Mouse (Mus musculus): ENCODE results near the gene Tsc2. TPM values are rescaled to one million over a fixed set of nuclear protein-coding genes. Genes with fewer than 3 reads are reported as not detected.

Tsc2 gene
- polyA plus RNA-seq, 1 experiment from 2014 or later = 69.2 TPM

- H3K36me3 ChIP-seq (ENCODE audit: control insufficient read depth, insufficient read depth, low read length) = peaks cover 52% of the 10 kb centered on the region
- H3K4me2 ChIP-seq (ENCODE audit: low read depth) = no peak overlapping the region
- ATAC-seq (ENCODE audit: insufficient read depth, low FRiP score, low TSS enrichment) = 0 out of 2 replicates have a peak, but pooled peaks have one; percentile 20
- WGBS = 82% methylated on average over 17 of the region's 17 CpGs
- no peaks in the 10 kb centered on the region for H3K4me1 ChIP-seq (ENCODE audit: control insufficient read depth, insufficient read depth, low read length)
- H3K27me3 ChIP-seq (ENCODE audit: control insufficient read depth, insufficient read depth, low read length) = no peaks in the 10 kb centered on the region
- H3K4me3 ChIP-seq (ENCODE audit: low read depth, low read length) = no peak overlapping the region
- H3K9me3 ChIP-seq (ENCODE audit: control insufficient read depth, low read length) = no peaks in the 10 kb centered on the region
- H3K9ac ChIP-seq (ENCODE audit: low read length) = no peak overlapping the region
- no peak for DNase-seq (ENCODE audit: low spot score)
- H3K27ac ChIP-seq (ENCODE audit: low read depth, low read length) = no peak overlapping the region
Measured at GRCm38 (mm10) chr17:24595126-24596072, 37.0 kb downstream of the Tsc2 start.

- Histone ChIP-seq H3K36me3 (ENCODE audit: control insufficient read depth, insufficient read depth, low read length) (peaks cover 46% of the 10 kb centered on the region), H3K27me3 (ENCODE audit: control insufficient read depth, insufficient read depth, low read length) (no peaks in the 10 kb centered on the region), H3K4me2 (ENCODE audit: low read depth) (no peak overlapping the region), H3K9ac (ENCODE audit: low read length) (no peak overlapping the region), H3K4me1 (ENCODE audit: control insufficient read depth, insufficient read depth, low read length) (no peaks in the 10 kb centered on the region), H3K9me3 (ENCODE audit: control insufficient read depth, low read length) (no peaks in the 10 kb centered on the region), H3K27ac (ENCODE audit: low read depth, low read length) (no peak overlapping the region), H3K4me3 (ENCODE audit: low read depth, low read length) (no peak overlapping the region)
- DNase-seq (ENCODE audit: low spot score) (no peak), ATAC-seq (ENCODE audit: insufficient read depth, low FRiP score, low TSS enrichment) (no peak)
- 94% methylated on average over 26 of the region's 26 CpGs for WGBS
Measured at GRCm38 (mm10) chr17:24593992-24594890, 38.2 kb downstream of the Tsc2 start.

- no peak overlapping the region for H3K27ac ChIP-seq (ENCODE audit: low read depth, low read length)
- ATAC-seq (ENCODE audit: insufficient read depth, low FRiP score, low TSS enrichment) = no peak
- H3K27me3 ChIP-seq (ENCODE audit: control insufficient read depth, insufficient read depth, low read length) = no peaks in the 10 kb centered on the region
- no peaks in the 10 kb centered on the region for H3K9me3 ChIP-seq (ENCODE audit: control insufficient read depth, low read length)
- no peak overlapping the region for H3K4me2 ChIP-seq (ENCODE audit: low read depth)
- no peaks in the 10 kb centered on the region for H3K4me1 ChIP-seq (ENCODE audit: control insufficient read depth, insufficient read depth, low read length)
- no peak for DNase-seq (ENCODE audit: low spot score)
- WGBS = 88% methylated on average over 5 of the region's 5 CpGs
- peaks cover 42% of the 10 kb centered on the region for H3K36me3 ChIP-seq (ENCODE audit: control insufficient read depth, insufficient read depth, low read length)
- no peak overlapping the region for H3K9ac ChIP-seq (ENCODE audit: low read length)
- no peak overlapping the region for H3K4me3 ChIP-seq (ENCODE audit: low read depth, low read length)
Measured at GRCm38 (mm10) chr17:24593248-24593647, 39.2 kb downstream of the Tsc2 start.

GRCm38 (mm10) chr17:24591695-24592094 lies 40.7 kb downstream of the Tsc2 start:
- no peaks in the 10 kb centered on the region for H3K4me1 ChIP-seq (ENCODE audit: control insufficient read depth, insufficient read depth, low read length)
- WGBS = 93% methylated on average over 5 of the region's 5 CpGs
- no peak overlapping the region for H3K27ac ChIP-seq (ENCODE audit: low read depth, low read length)
- no peak overlapping the region for H3K4me3 ChIP-seq (ENCODE audit: low read depth, low read length)
- no peaks in the 10 kb centered on the region for H3K9me3 ChIP-seq (ENCODE audit: control insufficient read depth, low read length)
- H3K36me3 ChIP-seq (ENCODE audit: control insufficient read depth, insufficient read depth, low read length) = peaks cover 38% of the 10 kb centered on the region
- no peak overlapping the region for H3K9ac ChIP-seq (ENCODE audit: low read length)
- ATAC-seq (ENCODE audit: insufficient read depth, low FRiP score, low TSS enrichment) = no peak
- no peak for DNase-seq (ENCODE audit: low spot score)
- H3K27me3 ChIP-seq (ENCODE audit: control insufficient read depth, insufficient read depth, low read length) = no peaks in the 10 kb centered on the region
- no peak overlapping the region for H3K4me2 ChIP-seq (ENCODE audit: low read depth)

DNA sequence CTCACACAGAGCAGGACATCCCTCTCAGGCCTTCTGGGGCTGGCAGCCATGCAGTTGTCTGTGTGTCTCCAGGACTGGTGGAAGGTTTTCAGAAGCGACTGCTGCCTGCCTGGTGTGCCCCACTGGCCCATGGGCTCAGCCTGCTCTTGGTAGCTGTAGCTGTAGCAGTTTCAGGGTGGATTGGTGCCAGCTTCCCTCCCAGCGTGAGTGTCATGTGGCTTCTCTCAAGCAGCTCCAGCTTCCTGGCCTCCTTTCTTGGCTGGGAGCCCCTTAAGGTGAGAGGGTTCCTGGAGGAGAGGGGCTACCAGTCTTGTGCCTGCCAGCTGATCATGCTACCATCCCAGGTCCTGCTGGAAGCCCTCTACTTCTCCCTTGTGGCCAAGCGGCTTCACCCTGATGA lies 41.5 kb downstream of the Tsc2 start:
- DNase-seq (ENCODE audit: low spot score) (no peak), ATAC-seq (ENCODE audit: insufficient read depth, low FRiP score, low TSS enrichment) (no peak)
- Histone ChIP-seq H3K36me3 (ENCODE audit: control insufficient read depth, insufficient read depth, low read length) (peaks cover 37% of the 10 kb centered on the region), H3K9me3 (ENCODE audit: control insufficient read depth, low read length) (no peaks in the 10 kb centered on the region), H3K4me3 (ENCODE audit: low read depth, low read length) (no peak overlapping the region), H3K4me2 (ENCODE audit: low read depth) (no peak overlapping the region), H3K27me3 (ENCODE audit: control insufficient read depth, insufficient read depth, low read length) (no peaks in the 10 kb centered on the region), H3K9ac (ENCODE audit: low read length) (no peak overlapping the region), H3K27ac (ENCODE audit: low read depth, low read length) (no peak overlapping the region), H3K4me1 (ENCODE audit: control insufficient read depth, insufficient read depth, low read length) (no peaks in the 10 kb centered on the region)
- 88% methylated on average over 3 of the region's 3 CpGs for WGBS

GRCm38 (mm10) chr17:24586532-24586931 lies 45.9 kb downstream of the Tsc2 start:
- Histone ChIP-seq H3K27me3 (ENCODE audit: control insufficient read depth, insufficient read depth, low read length) (no peaks in the 10 kb centered on the region), H3K4me1 (ENCODE audit: control insufficient read depth, insufficient read depth, low read length) (no peaks in the 10 kb centered on the region), H3K27ac (ENCODE audit: low read depth, low read length) (no peak overlapping the region), H3K9me3 (ENCODE audit: control insufficient read depth, low read length) (no peaks in the 10 kb centered on the region), H3K4me3 (ENCODE audit: low read depth, low read length) (no peak overlapping the region), H3K36me3 (ENCODE audit: control insufficient read depth, insufficient read depth, low read length) (peaks cover 18% of the 10 kb centered on the region), H3K9ac (ENCODE audit: low read length) (no peak overlapping the region), H3K4me2 (ENCODE audit: low read depth) (no peak overlapping the region)
- 97% methylated on average over 4 of the region's 4 CpGs for WGBS
- DNase-seq (ENCODE audit: low spot score) (no peak), ATAC-seq (ENCODE audit: insufficient read depth, low FRiP score, low TSS enrichment) (no peak)

DNA sequence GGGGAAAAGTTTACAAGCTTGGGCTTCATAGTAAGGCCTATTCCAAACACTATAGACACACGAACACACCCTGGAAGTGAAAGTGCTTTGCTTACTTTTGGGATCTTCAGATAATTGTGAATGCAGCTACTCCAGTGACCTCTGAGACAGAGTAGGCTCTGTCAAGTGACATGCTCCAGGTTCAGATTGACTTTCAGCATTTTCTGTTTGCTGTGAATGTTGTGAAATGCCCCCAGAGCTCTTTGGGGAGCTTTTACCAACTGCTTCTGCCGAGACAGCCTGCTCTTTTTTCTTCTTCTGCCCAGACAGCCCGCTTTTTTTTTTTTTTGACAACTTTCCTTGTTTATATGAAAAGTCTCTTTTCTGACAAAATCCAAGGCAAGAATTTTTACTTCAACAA lies 47.9 kb downstream of the Tsc2 start:
- no peak for DNase-seq (ENCODE audit: low spot score)
- Histone ChIP-seq H3K4me2 (ENCODE audit: low read depth) (no peak overlapping the region), H3K9me3 (ENCODE audit: control insufficient read depth, low read length) (no peaks in the 10 kb centered on the region), H3K27me3 (ENCODE audit: control insufficient read depth, insufficient read depth, low read length) (no peaks in the 10 kb centered on the region), H3K27ac (ENCODE audit: low read depth, low read length) (no peak overlapping the region), H3K4me1 (ENCODE audit: control insufficient read depth, insufficient read depth, low read length) (no peaks in the 10 kb centered on the region), H3K9ac (ENCODE audit: low read length) (no peak overlapping the region), H3K36me3 (ENCODE audit: control insufficient read depth, insufficient read depth, low read length) (peaks cover 20% of the 10 kb centered on the region), H3K4me3 (ENCODE audit: low read depth, low read length) (no peak overlapping the region)
- WGBS = 91% methylated on average over 3 of the region's 3 CpGs
- ATAC-seq (ENCODE audit: insufficient read depth, low FRiP score, low TSS enrichment) = no peak

- Histone ChIP-seq H3K4me3 (ENCODE audit: low read depth, low read length) (no peak overlapping the region), H3K36me3 (ENCODE audit: control insufficient read depth, insufficient read depth, low read length) (peaks cover 21% of the 10 kb centered on the region), H3K4me2 (ENCODE audit: low read depth) (no peak overlapping the region), H3K27me3 (ENCODE audit: control insufficient read depth, insufficient read depth, low read length) (no peaks in the 10 kb centered on the region), H3K9me3 (ENCODE audit: control insufficient read depth, low read length) (no peaks in the 10 kb centered on the region), H3K27ac (ENCODE audit: low read depth, low read length) (no peak overlapping the region), H3K9ac (ENCODE audit: low read length) (no peak overlapping the region), H3K4me1 (ENCODE audit: control insufficient read depth, insufficient read depth, low read length) (no peaks in the 10 kb centered on the region)
- ATAC-seq (ENCODE audit: insufficient read depth, low FRiP score, low TSS enrichment) (no peak), DNase-seq (ENCODE audit: low spot score) (no peak)
- 73% methylated on average over 5 of the region's 5 CpGs for WGBS
Measured at GRCm38 (mm10) chr17:24583599-24584460, 48.6 kb downstream of the Tsc2 start.

All from neural tube, embryonic 11.5 days (tissue).